In genomic region chr14:51252206-51252605, GRCm38 (mm10) we compare ENCODE assay signal across 1 mouse cellular context. TPM values are rescaled to one million over a fixed set of nuclear protein-coding genes. Genes with fewer than 3 reads are reported as not detected.
"Had no signal": no experiment of that assay in that cellular context is flagged by ENCODE, and none has a peak within 500 bp of the region (broad histone marks: within the 10 kb centered on the region; RNA-seq: fewer than 3 reads in every experiment).

No protein-coding gene starts in this region.

RNA-seq across cellular contexts. Expression of gene Rnase2a, which starts 3.7 kb away (rescaled TPM):
- total RNA-seq: neutrophil, adult 5-6 weeks had no signal

RNA-seq across cellular contexts. Expression of gene Ear14, which starts 49.0 kb away (rescaled TPM):
- total RNA-seq: neutrophil, adult 5-6 weeks had no signal

RNA-seq across cellular contexts. Expression of gene Ang2, which starts 53.3 kb away (rescaled TPM):
- total RNA-seq: neutrophil, adult 5-6 weeks had no signal
